Mouse (Mus musculus) cortical plate, adult 2 months (tissue): ENCODE measurements at regions not wholly inside any gene's neighbourhood (a gene's known extent, or its start where the extent isn't known, plus 50 kb on each side); places are given as distances from the start of the nearest gene placed in this dataset.

Source experiments
- H3K27ac ChIP-seq: fragments of 200-500 bp; 2 replicates; pipeline ENCODE4 v1.5.1; 2012; ENCODE audit warnings: low read length, control low read depth, inconsistent platforms; ENCODE audit not compliant: insufficient read depth
- H3K4me1 ChIP-seq: fragments of 200-500 bp; 2 replicates; pipeline ENCODE4 v1.6.1; 2011; ENCODE audit warnings: low read length; ENCODE audit not compliant: control insufficient read depth, insufficient read depth
- H3K4me3 ChIP-seq: fragments of 200-500 bp; 2 replicates; pipeline ENCODE4 v1.5.1; 2011; ENCODE audit warnings: mild to moderate bottlenecking, low read length, control low read depth; ENCODE audit not compliant: insufficient read depth
- CTCF ChIP-seq: fragments of 200-500 bp; IDR thresholded peaks from 2 replicates; pipeline ENCODE4 v1.5.1; 2011; ENCODE audit warnings: mild to moderate bottlenecking, control low read depth, low read length; ENCODE audit not compliant: insufficient read depth; ENCODE audit errors: extremely low read depth
- POLR2A ChIP-seq: fragments of 200-500 bp; IDR thresholded peaks from 2 replicates; pipeline ENCODE4 v1.6.1; 2011; ENCODE audit warnings: mild to moderate bottlenecking, low read length, control low read depth; ENCODE audit not compliant: insufficient read depth; ENCODE audit errors: extremely low read depth

DNA sequence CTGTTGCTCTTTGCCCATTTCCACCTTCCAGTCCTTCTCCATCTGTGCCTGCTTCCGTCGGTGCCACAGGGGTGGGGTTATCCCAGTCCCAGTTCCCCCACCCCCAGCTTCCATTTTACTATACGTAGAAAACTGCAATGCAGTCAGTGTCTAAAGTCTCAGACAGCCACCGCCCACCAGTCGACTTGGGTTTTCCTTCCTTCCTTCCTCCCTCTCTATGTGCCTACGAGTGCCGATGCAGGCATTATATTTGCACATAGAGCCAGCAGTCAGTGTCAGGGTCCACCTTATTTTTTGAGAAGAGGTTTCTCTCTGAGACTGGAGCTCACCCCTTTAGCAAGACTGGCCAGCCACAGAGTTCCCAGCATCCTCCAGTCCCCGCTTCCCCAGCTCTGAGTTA, 218.3 kb upstream of the Amigo2 start:
- Histone ChIP-seq H3K4me3 (no peak overlapping the region), H3K27ac (no peak overlapping the region), H3K4me1 (no peaks in the 10 kb centered on the region; the same call in 1 of the 2 replicates)
- no peak for TF ChIP-seq CTCF
- no peak for TF ChIP-seq POLR2A

DNA sequence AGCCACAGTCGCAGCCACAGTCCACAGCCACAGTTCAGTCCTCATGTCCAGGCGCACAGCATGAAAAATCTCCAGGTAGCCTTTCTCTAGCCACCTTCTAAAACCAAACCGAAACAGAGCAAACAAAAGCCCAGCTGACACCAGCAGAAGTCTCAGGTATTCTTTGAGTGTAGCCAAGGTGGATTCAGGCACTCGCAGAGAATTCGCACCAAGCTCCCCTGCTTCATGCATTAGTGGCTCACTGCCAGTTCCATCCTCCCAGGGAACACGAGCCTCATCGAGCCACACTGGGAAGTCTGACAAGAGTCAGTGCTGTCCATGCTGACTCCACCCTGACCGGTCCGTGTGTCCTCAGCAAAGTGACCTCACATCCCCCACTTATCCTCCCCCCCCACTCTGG, 217.7 kb upstream of the Amigo2 start:
- Histone ChIP-seq H3K4me1 (no peaks in the 10 kb centered on the region; the same call in 1 of the 2 replicates), H3K27ac (no peak overlapping the region), H3K4me3 (no peak overlapping the region)
- TF ChIP-seq POLR2A (no peak), CTCF (no peak)

DNA sequence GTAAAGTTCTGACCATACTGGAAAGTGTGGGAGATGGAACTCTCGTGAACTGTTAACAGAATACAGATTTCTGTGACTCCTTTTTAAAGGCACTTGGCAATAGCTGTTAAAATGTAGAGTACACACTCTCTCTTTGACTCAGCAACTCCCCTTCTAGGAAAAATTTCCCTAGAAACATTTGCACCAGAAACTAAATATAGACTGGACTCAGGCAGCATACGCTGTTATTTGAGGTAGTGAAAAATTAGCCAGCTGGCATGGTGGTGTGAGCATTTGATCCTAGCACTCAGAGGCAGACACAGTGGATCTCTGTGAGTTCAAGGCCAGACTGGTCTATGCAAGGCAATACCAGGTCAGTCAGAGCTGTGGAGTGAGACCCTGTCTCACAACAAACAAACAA, 215.5 kb upstream of the Amigo2 start:
- TF ChIP-seq POLR2A: no peak
- TF ChIP-seq CTCF: no peak
- no peak overlapping the region for H3K27ac ChIP-seq
- no peaks in the 10 kb centered on the region; the same call in 1 of the 2 replicates for H3K4me1 ChIP-seq
- no peak overlapping the region for H3K4me3 ChIP-seq

DNA sequence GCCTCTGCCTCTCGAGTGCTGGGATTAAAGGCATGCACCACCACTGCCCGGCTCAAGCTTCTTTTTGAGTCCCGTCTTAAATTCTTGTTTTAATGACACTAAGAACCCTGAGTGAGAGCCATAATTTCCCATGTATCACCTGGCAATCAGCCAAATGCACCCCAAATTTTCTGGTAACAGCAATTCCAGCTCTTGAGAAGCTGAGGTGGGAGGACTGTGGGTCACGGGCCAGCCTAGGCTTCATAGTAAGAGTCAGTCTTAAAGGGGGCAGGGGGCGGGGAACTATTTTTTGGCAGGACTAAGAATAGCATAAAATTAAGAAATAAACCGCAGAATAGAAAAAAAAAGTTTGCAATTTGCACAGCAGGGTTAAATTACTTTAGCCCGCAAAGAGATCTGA, 214.9 kb upstream of the Amigo2 start:
- Histone ChIP-seq H3K27ac (no peak overlapping the region), H3K4me3 (no peak overlapping the region), H3K4me1 (no peaks in the 10 kb centered on the region; the same call in 1 of the 2 replicates)
- TF ChIP-seq POLR2A: no peak
- TF ChIP-seq CTCF: no peak

DNA sequence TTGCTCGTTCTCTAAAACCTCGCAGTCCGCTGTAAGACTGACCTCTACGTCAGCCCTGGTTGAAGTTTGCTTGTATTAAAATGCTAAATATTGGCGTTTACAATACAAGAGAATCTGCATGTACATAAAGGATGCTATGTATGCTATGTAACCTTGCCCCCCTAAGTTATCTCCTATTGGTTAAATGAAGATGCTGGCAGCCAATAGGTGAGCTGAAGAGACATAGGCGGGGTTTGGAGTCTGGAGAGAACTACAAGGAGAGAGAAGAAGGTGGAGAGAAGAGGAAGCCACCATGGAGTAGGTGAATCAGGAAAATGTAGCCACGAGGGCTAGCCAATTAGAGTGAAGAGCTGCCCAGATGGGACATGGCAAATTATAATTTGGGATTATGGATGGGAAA, 214.0 kb upstream of the Amigo2 start:
- Histone ChIP-seq H3K4me1 (no peaks in the 10 kb centered on the region; the same call in 1 of the 2 replicates), H3K27ac (no peak overlapping the region), H3K4me3 (no peak overlapping the region)
- TF ChIP-seq POLR2A (no peak), CTCF (no peak)

DNA sequence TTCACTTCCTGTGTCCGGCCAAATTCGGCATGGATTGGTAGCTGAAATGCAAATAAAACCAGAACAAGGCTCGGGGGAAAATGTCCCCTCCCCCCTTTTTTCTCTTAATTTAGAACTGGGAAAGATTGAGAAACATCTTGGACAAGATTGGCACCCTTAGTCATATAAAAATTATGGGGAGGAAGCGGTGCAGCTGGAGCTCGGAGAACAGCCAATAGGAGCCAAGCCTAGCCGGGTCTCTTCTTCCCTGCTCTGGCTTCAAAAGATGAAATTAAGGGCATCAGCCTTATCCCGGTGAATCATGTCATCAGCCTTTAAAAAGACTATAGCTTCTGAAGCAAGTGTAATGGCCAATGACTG, 213.3 kb upstream of the Amigo2 start:
- no peak overlapping the region for H3K27ac ChIP-seq
- no peaks in the 10 kb centered on the region; the same call in 1 of the 2 replicates for H3K4me1 ChIP-seq
- no peak for TF ChIP-seq CTCF
- no peak for TF ChIP-seq POLR2A
- H3K4me3 ChIP-seq: no peak overlapping the region

DNA sequence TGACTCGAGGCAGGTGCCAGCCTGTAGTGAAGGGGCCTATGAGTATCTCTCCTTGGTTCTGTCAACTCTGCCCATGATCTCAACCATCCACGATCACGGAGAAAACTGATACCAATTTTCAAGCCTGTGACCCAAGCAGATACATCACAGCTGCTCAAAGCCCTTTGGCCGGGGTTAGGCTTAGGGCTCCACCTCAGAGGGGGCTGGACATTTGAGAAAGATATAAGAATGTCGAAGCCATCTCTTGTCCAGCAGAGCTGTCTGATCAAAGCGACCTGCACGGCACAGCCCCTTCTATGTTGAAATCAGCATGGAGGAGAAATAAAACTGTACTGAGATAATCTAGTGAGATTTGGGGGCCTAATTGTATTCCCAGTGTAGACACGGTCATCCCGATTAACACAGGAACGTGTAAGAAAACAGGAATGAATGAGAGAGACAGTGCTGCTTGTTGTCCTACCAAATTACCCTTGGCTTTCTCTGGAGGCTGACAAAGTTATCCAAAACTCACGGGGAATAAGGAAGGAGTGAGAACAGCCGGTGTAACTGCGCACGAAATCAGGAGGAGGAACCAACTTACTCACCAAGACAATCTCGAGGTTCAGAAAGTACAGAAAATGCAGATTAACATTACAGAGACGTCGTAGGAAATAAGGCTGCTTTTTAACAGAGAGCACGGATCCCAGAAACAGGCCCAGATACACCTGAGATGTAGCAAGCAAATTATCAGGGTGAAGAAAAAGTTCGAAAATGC, 212.7 kb upstream of the Amigo2 start:
- no peak overlapping the region for H3K4me3 ChIP-seq
- TF ChIP-seq POLR2A (no peak), CTCF (no peak)
- H3K4me1 ChIP-seq: no peaks in the 10 kb centered on the region; the same call in 1 of the 2 replicates
- no peak overlapping the region for H3K27ac ChIP-seq

DNA sequence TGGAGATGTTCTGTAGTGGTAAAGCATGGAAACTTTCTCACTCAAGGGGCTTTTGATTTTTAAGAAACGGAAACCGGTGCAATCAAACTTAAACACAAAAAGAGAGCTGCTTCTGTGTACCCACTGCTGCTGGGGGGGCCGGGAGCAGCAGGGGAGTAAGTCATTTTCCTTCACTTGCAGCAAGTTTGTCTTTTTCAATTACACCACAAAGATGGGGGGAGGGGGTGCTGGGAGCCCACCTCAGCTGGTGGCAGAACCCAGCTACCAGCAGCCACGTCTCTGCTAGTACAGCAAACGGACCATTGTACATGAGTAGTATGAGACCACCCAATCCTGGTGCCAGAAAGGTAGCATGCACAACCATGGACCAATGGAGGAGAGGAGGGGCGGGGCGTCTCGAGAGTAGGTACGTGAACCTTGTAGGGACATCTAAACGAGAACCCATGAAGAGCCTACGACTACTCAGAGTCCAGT, 211.7 kb upstream of the Amigo2 start:
- TF ChIP-seq CTCF (no peak), POLR2A (no peak)
- H3K4me3 ChIP-seq: no peak overlapping the region
- no peaks in the 10 kb centered on the region; the same call in 1 of the 2 replicates for H3K4me1 ChIP-seq
- H3K27ac ChIP-seq: no peak overlapping the region

DNA sequence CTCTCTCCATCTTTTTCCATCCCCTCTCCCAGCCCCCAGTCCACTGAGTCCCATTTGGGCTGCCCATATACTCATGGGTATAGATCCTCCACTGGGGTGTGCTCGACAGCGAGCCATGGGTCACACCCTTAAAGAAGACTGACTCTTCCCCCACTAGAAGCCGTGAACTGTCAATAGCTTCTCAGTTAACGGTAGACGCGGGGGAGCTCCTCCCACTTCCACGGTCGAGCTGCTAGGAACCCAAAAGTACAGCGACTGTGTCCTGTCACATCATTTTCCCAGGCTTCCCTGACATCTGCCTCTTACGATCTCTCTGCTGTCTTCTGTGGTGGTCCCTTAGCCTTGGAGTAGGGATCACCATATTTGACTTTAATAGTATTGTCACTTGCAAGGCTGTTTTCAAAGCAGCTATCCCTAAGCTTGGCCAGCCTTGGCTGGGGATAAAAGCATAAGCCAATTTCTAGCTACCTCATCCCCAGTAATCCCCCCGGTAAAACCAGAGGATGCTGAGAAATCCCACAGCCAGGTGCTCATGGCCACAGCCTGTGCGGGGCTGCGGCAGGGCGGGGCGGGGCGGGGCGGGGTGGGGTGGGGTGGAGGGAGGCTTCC, 211.2 kb upstream of the Amigo2 start:
- no peak overlapping the region for H3K27ac ChIP-seq
- no peak overlapping the region for H3K4me3 ChIP-seq
- TF ChIP-seq POLR2A (no peak), CTCF (no peak)
- H3K4me1 ChIP-seq: no peaks in the 10 kb centered on the region; the same call in 1 of the 2 replicates

DNA sequence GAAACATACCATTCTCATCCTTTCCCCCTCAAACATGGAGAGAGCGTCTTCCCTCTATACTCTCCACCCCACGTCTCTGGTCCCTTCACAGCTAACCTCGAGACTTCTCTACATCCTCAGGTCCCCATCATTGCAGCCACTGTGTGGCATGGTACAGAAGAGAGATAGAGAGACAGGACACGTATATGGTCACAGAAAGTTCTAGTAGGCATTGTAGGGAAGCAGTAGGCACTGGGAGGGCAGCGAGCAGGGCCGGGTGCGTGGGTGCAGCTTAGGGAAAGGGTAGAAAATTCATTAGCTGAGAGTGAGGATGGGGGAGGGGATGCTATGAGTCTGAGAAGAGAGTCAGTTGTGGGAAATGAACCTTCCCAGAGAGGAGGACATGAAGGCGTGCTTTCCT, 210.4 kb upstream of the Amigo2 start:
- no peaks in the 10 kb centered on the region for H3K4me1 ChIP-seq
- no peak for TF ChIP-seq CTCF
- TF ChIP-seq POLR2A: no peak

More for the DNA sequence above, 210.4 kb upstream of the Amigo2 start:
- Histone ChIP-seq H3K27ac (no peak overlapping the region), H3K4me3 (no peak overlapping the region)
